Mouse (Mus musculus) ovary, adult 18-20 months (tissue): ENCODE measurements around the gene Lpin1.

Experiments used
- DNase-seq: peaks from one replicate; pipeline ENCODE4 v3.0.0; 2022; ENCODE audit warnings: low spot score, mixed read lengths

Gene Lpin1

DNA sequence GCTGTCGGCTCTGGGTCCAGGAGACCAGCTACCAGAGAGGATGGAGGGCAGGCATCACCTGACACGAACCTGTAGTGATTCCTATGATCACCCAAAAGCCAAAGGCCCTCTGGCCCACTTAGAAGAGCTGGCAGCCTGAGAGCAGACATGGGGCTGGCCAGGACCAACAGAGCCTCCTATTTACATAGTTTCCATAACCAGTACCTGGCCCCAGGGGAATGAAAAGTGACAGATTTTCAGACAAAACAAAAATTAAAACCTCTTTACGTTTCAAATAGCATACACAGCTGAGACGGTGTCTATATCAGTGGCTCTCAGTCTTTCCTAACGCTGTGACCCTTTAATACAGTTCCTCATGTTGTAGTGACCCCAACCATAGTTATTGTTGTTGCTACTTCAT is 83.9 kb downstream of the Lpin1 start:
- DNase-seq: no peak

DNA sequence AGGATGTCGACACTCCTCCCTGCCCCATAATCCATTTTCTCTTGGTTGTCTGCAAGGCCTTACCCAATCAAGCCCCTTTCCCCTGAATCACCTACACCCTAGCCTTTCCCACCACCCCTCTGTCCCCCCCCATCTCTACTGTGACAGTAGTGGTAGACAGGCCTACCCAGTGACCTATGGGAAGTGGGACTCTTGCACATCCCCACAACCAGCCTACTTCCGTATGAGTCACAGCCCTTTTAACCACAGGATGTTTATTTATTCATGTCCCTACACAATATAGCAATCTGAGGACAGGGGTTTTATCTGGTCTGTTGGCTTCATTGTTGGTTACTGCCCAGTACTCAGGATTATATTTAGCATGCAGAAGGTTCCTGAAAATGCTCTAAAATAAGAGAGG is 84.6 kb downstream of the Lpin1 start:
- no peak for DNase-seq

DNA sequence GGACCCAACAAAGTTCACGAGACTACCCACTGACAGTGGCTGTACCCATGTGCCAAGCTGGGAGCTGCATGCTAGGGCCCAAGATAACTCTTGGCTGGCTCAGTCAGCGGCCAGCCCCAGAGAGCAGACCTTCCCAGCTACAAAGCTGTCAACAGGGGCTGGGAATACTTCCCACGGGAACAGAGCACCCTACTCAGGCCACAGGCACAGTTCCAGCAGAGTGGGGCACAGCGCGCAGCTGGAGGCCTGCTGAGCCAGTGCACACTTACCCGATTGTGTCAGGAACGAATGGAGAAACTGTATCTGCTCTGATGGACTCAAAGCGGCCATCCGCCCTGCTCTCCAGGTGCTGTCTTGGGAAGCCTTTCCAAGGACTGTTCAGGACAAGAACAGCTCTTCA is 95.6 kb downstream of the Lpin1 start:
- no peak for DNase-seq

DNA sequence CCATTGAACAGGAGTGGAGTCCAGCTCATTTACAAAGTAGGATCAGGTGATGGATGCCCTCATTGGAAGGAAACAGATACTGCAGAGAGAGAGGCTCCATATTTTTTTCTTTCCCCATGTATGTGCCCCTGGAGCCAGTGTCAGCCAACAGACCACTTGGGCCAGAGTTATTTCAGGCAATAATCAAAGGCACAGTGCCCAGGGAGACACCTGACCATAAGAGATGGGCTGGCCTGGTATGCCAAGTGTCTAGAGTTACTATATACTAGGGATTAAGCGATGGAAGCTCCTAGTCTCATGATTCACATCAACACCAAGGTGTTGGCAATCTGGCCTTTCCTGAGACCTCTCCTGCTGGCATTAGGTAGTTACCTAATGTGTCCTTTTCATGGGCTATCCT is 97.8 kb downstream of the Lpin1 start:
- no peak for DNase-seq

DNA sequence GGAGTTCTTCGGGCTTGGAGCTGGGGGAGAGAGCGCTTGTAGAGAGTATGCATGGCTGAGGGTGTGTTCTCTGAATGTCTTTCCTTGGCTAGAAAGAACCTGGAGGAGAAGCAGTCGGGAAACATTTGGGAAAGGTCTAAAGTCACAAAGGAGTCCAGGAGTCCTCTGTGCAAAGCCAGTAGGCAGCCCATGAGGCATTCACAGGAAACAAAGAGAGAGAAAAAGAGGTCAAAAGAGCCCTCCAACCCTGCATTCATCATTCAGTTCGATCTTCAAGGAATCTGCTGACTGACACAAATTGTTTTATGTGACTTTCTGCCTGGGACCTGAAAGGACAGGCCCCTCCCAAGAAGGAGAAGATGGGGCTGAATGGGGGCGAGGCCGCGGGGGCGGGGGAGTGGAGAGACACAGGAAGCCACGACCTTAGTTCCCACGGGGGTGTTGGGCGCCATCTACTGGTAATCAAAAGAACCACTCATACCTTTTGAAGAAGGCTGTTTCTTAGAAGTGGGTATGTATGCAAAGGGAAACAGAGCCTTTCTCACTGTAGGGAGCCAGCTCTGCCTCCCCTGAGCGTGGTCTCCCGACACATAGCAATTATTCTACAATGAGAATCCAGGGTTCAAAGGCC is 101.5 kb downstream of the Lpin1 start:
- DNase-seq: peak; percentile 58

DNA sequence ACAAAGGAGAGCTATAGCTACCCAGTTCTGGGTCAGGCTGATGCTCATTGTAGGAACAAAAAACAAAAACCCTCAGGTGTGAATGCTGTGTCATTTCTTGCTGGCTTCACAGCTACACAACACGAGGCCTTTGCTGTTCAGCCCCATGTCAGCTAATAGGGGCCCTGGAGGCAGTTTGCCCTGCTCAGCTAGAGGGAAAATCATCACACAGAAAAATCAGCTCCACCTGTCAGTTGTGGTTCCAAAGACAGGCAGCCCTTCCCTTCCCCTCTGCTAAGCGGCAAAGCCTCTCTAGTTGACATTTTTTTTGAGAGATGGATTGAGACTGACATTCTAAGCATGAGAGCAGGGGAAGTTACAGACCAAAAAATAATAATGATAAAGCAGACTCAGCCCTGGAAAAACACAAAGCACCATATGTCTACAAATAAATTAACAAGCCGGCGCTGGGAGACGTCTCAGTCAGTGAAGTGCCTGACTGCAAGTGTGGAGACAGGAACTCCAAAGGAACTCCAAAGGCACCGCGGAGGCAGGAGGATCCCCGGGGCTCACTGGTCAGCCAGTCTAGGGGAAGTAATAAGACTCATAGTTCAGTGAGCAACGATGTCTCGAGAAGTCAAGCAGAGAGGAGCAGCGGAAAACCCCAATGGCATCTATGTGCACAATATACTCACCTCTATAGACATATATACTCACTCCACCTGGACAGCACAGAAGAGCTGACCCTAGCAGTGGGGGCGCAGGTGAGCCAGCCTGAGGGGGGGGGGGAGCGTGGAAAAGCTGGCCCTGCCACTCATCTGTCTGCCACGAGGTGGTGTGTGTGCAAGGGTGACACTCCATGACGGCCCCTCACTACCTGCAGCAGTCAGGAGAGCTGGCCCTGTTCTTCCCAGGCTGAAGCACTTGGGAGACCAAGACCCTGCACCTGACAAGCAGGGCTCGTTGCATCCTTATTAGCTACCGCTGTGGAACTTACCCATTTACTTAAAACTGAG is 103.7 kb downstream of the Lpin1 start:
- DNase-seq: no peak

DNA sequence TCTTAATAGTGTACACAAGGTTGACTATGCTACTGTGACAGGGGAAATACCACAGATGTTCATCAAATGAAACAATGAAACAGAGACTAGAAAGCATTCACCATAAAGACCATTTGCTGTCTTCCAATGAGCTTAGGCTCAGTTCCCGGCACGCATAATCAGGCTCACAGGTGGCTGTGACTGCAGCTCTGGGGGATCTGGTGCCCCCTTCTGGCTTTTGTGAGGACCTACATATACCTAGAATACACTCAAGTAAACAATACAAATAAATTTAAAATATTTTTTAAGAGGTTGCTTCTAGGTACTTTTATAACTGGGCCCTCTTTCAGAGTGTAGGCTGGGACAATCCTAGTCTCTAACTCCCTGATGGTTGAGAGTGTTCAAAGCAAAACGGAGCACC is 106.5 kb downstream of the Lpin1 start:
- DNase-seq: no peak

DNA sequence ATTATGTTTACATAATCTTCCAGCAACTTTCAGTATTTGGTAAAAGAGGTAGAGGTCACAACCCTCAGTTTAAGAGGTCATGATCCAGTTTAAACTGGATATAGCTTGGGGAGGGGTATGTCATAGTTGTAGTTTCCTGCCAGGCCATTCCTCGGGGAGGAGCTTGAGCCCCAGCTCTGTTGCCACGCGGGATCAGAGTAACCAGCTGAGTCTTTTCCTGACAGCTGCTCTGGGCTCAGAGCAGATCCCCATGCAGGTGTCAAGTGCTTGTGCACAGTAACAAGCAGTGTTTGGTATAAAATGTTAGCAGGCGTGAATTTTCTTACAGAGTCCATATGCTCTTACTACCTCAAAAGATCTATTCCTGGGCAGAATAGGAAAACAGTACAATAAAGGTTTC is 112.8 kb downstream of the Lpin1 start:
- no peak for DNase-seq

DNA sequence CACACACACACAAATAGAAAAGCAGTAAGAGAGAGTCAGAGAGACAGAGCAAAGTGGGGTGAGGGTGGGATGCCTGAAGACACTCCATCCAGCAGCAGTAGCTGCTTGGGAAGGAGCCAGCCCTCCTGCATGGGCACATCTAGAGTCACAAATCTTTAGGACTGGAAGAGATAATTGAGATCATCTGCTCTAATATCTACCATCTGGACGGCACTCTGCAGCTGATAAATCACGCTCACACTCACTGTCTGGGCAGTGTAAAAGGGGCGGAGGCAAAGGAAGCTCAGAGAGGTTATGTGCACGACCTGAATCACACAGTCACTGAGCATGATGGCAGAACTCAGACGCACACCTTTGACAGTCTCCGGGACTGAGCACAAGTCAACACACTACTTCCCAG is 118.1 kb downstream of the Lpin1 start:
- DNase-seq: no peak

DNA sequence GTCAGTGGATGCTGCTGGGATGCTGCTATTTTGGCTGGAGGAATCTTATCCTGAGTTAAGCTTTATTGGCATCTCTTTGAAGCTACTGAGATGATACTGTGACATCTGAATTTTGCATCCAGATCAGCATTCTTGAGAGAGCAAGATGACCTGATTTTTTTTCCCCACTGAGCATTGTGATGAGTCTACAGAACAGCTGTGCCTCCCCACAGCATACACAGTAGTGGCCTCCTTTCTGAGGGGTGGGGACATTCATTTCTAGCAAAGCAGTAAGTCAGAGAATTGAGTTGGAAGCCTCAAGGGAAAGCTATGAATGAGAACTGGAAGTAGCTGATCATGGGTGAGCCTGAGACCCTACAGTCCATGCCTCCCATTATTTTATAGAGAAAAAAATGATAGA is 121.9 kb downstream of the Lpin1 start:
- DNase-seq: no peak

DNA sequence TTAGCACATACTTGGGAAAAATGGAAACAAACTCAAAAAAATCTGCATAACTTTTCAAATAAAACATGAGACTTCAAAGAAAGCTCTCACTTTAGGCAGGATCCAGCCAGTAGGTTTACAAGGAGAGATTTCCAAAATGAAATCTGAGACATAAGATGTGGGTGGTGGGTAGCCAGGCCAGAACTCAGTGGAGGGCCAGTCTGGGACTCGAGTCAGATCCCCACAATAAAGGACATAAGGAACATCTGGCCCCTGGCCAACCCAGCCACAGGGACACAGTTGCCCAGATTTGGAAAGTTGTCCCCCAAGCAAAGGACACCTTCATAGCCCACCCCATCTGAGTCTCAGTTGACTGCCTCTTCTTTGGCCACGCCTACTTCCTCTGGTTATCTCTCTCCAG is 123.3 kb downstream of the Lpin1 start:
- DNase-seq: no peak
